Mouse (Mus musculus): ENCODE data around the gene Oaz2. TPM values are rescaled to one million over a fixed set of nuclear protein-coding genes. Genes with fewer than 3 reads are reported as not detected.
"Not testable (repeated sequence)": the region's sequence is repeated elsewhere in the genome, so short reads cannot be mapped to it uniquely, and the experiment has no call there.

Oaz2 gene
- polyA plus RNA-seq, 3 experiments from 2014 or later = 26.3 to 30.5 (median 26.9) TPM

- no peak for ATAC-seq
These were observed 14.1 kb upstream of the Oaz2 start for GRCm38 (mm10) chr9:65653741-65654140.

GRCm38 (mm10) chr9:65654700-65655237 is 13.0 kb upstream of the Oaz2 start:
- no peak for ATAC-seq

GRCm38 (mm10) chr9:65655540-65655939 is 12.3 kb upstream of the Oaz2 start:
- no peak for ATAC-seq

GRCm38 (mm10) chr9:65657218-65657617 is 10.6 kb upstream of the Oaz2 start:
- no peak for ATAC-seq

GRCm38 (mm10) chr9:65661029-65661428 is 6.8 kb upstream of the Oaz2 start:
- no peak for ATAC-seq

GRCm38 (mm10) chr9:65661493-65661892 is 6.3 kb upstream of the Oaz2 start:
- ATAC-seq = no peak

GRCm38 (mm10) chr9:65664163-65664562 is 3.6 kb upstream of the Oaz2 start:
- peak; percentile 50 for ATAC-seq

GRCm38 (mm10) chr9:65666042-65666441 is 1.8 kb upstream of the Oaz2 start:
- no peak for ATAC-seq

- no peak for ATAC-seq
These were observed 3.7 kb downstream of the Oaz2 start for GRCm38 (mm10) chr9:65671431-65671931.

- no peak for ATAC-seq
These were observed 5.2 kb downstream of the Oaz2 start for GRCm38 (mm10) chr9:65672996-65673395.

- peak; percentile 16 for ATAC-seq
These were observed 7.9 kb downstream of the Oaz2 start for GRCm38 (mm10) chr9:65675461-65676357.

- peak; percentile 97 for ATAC-seq
These were observed 8.7 kb downstream of the Oaz2 start for GRCm38 (mm10) chr9:65676358-65677118.

GRCm38 (mm10) chr9:65677119-65677462 is 9.3 kb downstream of the Oaz2 start:
- ATAC-seq = no peak

GRCm38 (mm10) chr9:65679181-65679761 is 11.5 kb downstream of the Oaz2 start:
- ATAC-seq = no peak

GRCm38 (mm10) chr9:65680938-65681633 is 13.3 kb downstream of the Oaz2 start:
- ATAC-seq = peak; percentile 49

- no peak for ATAC-seq
These were observed 13.8 kb downstream of the Oaz2 start for GRCm38 (mm10) chr9:65681634-65681940.

GRCm38 (mm10) chr9:65682183-65682582 is 14.4 kb downstream of the Oaz2 start:
- ATAC-seq = no peak

- no peak for ATAC-seq
These were observed 15.2 kb downstream of the Oaz2 start for GRCm38 (mm10) chr9:65682994-65683393.

GRCm38 (mm10) chr9:65684704-65685103 is 16.9 kb downstream of the Oaz2 start:
- no peak for ATAC-seq

GRCm38 (mm10) chr9:65689869-65690268 is 22.1 kb downstream of the Oaz2 start:
- not testable (repeated sequence) for ATAC-seq

- ATAC-seq = no peak
These were observed 24.7 kb downstream of the Oaz2 start for GRCm38 (mm10) chr9:65692466-65692865.

GRCm38 (mm10) chr9:65692959-65693603 is 25.3 kb downstream of the Oaz2 start:
- no peak for ATAC-seq

Data from inflammation-experienced regulatory T-cells, adult 6 months (primary cell).